Mouse (Mus musculus): ENCODE measurements around the gene Gm11444.

The Gm11444 gene

GRCm38 (mm10) chr11:85864363-85864762, 14.2 kb upstream of the Gm11444 start:
- in situ Hi-C loops (cut with MboI, MseI) = no loop called here

- in situ Hi-C loops (cut with MboI, MseI) = loop anchor here in 1 of 2 experiments (10.0 kb wide), 1 partner anchor 317 kb away; no protein-coding TSS in a partner anchor
These were observed 8.0 kb upstream of the Gm11444 start for GRCm38 (mm10) chr11:85857997-85858698.

- in situ Hi-C loops (cut with MboI, MseI) = loop anchor here (5.0 to 10.0 kb wide), 4 partner anchors 122 to 602 kb away; no protein-coding TSS in a partner anchor
These were observed 625 bp upstream of the Gm11444 start for GRCm38 (mm10) chr11:85850758-85851157.

- in situ Hi-C loops (cut with MboI, MseI) = loop anchor here in 1 of 2 experiments (10.0 kb wide), 1 partner anchor 326 kb away; no protein-coding TSS in a partner anchor
These were observed 1.1 kb downstream of the Gm11444 start for GRCm38 (mm10) chr11:85849037-85849436.

- in situ Hi-C loops (cut with MboI, MseI) = loop anchor here in 1 of 2 experiments (10.0 kb wide), 1 partner anchor 328 kb away; no protein-coding TSS in a partner anchor
These were observed 3.6 kb downstream of the Gm11444 start for GRCm38 (mm10) chr11:85846509-85846908.

- in situ Hi-C loops (cut with MboI, MseI) = loop anchor here in 1 of 2 experiments (10.0 kb wide), 1 partner anchor 329 kb away; no protein-coding TSS in a partner anchor
These were observed 4.2 kb downstream of the Gm11444 start for GRCm38 (mm10) chr11:85845921-85846320.

GRCm38 (mm10) chr11:85844971-85845370, 5.2 kb downstream of the Gm11444 start:
- in situ Hi-C loops (cut with MboI, MseI) = loop anchor here in 1 of 2 experiments (10.0 kb wide), 1 partner anchor 330 kb away; no protein-coding TSS in a partner anchor

GRCm38 (mm10) chr11:85844144-85844965, 5.8 kb downstream of the Gm11444 start:
- in situ Hi-C loops (cut with MboI, MseI) = loop anchor here in 1 of 2 experiments (10.0 kb wide), 1 partner anchor 330 kb away; no protein-coding TSS in a partner anchor

GRCm38 (mm10) chr11:85843347-85843692, 6.8 kb downstream of the Gm11444 start:
- in situ Hi-C loops (cut with MboI, MseI) = loop anchor here in 1 of 2 experiments (10.0 kb wide), 1 partner anchor 331 kb away; no protein-coding TSS in a partner anchor

- in situ Hi-C loops (cut with MboI, MseI) = loop anchor here in 1 of 2 experiments (10.0 kb wide), 1 partner anchor 332 kb away; no protein-coding TSS in a partner anchor
These were observed 7.4 kb downstream of the Gm11444 start for GRCm38 (mm10) chr11:85842596-85843346.

- in situ Hi-C loops (cut with MboI, MseI) = loop anchor here in 1 of 2 experiments (10.0 kb wide), 1 partner anchor 333 kb away; no protein-coding TSS in a partner anchor
These were observed 8.2 kb downstream of the Gm11444 start for GRCm38 (mm10) chr11:85841980-85842379.

GRCm38 (mm10) chr11:85841211-85841681, 8.9 kb downstream of the Gm11444 start:
- in situ Hi-C loops (cut with MboI, MseI) = loop anchor here in 1 of 2 experiments (10.0 kb wide), 1 partner anchor 334 kb away; no protein-coding TSS in a partner anchor

- in situ Hi-C loops (cut with MboI, MseI) = loop anchor here in 1 of 2 experiments (10.0 kb wide), 1 partner anchor 334 kb away; no protein-coding TSS in a partner anchor
These were observed 9.4 kb downstream of the Gm11444 start for GRCm38 (mm10) chr11:85840803-85841145.

- in situ Hi-C loops (cut with MboI, MseI) = loop anchor here in 1 of 2 experiments (10.0 kb wide), 1 partner anchor 335 kb away; no protein-coding TSS in a partner anchor
These were observed 9.9 kb downstream of the Gm11444 start for GRCm38 (mm10) chr11:85840031-85840802.

GRCm38 (mm10) chr11:85839258-85840030, 10.7 kb downstream of the Gm11444 start:
- in situ Hi-C loops (cut with MboI, MseI) = loop anchor here in 1 of 2 experiments (5.0 to 10.0 kb wide), 2 partner anchors 335 to 1312 kb away; partner anchors contain the start of gene Lhx1

GRCm38 (mm10) chr11:85838424-85839257, 11.5 kb downstream of the Gm11444 start:
- in situ Hi-C loops (cut with MboI, MseI) = loop anchor here in 1 of 2 experiments (5.0 kb wide), 1 partner anchor 1311 kb away; the partner anchor contains the start of gene Lhx1

- in situ Hi-C loops (cut with MboI, MseI) = loop anchor here in 1 of 2 experiments (5.0 kb wide), 1 partner anchor 1311 kb away; the partner anchor contains the start of gene Lhx1
These were observed 12.3 kb downstream of the Gm11444 start for GRCm38 (mm10) chr11:85837648-85838423.

Measured in T-helper 17 cell (primary cell).